Mouse (Mus musculus): ENCODE results near the gene Chmp1a. TPM values are rescaled to one million over a fixed set of nuclear protein-coding genes. Genes with fewer than 3 reads are reported as not detected.
"Not testable (repeated sequence)": the region's sequence is repeated elsewhere in the genome, so short reads cannot be mapped to it uniquely, and the experiment has no call there.

Chmp1a gene
- polyA plus RNA-seq (2015; fragmentation: Nextera tagmentation; extraction: Ambion mirVana): 138 and 147 TPM in 2 replicates

GRCm38 (mm10) chr8:123212321-123213117 lies at the start of gene Chmp1a, which contains the start of gene Spata33:
TSS of gene Chmp1a (minus strand) at chr8:123212763.
TSS of gene Spata33 (plus strand) at chr8:123212832.
- under 1% methylated on average over 62 of the region's 76 CpGs for WGBS
- Histone ChIP-seq H3K27me3 (ENCODE audit: control insufficient read depth, insufficient read depth, low read depth, low read length) (no peaks in the 10 kb centered on the region), H3K9me3 (ENCODE audit: control insufficient read depth, low read length) (no peaks in the 10 kb centered on the region), H3K9ac (ENCODE audit: low read length) (peak within 1 kb of the TSS; percentile 98), H3K27ac (ENCODE audit: low read length) (peak within 1 kb of the TSS; percentile 35), H3K36me3 (ENCODE audit: control insufficient read depth, insufficient read depth, low read length) (peaks cover 11% of the 10 kb centered on the region), H3K4me3 (ENCODE audit: low read length) (peak within 1 kb of the TSS; percentile 92), H3K4me1 (replicated peaks; ENCODE audit: control insufficient read depth, insufficient read depth, low read length) (peaks cover 13% of the 10 kb centered on the region), H3K4me2 (ENCODE audit: low read depth, low read length) (peak within 1 kb of the TSS; percentile 88)
- ATAC-seq (ENCODE audit: low read depth): peak; percentile 97

GRCm38 (mm10) chr8:123257593-123257992 lies 45.0 kb upstream of the Chmp1a start:
- ATAC-seq (ENCODE audit: low read depth); H3K4me3 ChIP-seq (ENCODE audit: low read length); H3K27me3 ChIP-seq (ENCODE audit: control insufficient read depth, insufficient read depth, low read depth, low read length); H3K9ac ChIP-seq (ENCODE audit: low read length); H3K27ac ChIP-seq (ENCODE audit: low read length); H3K9me3 ChIP-seq (ENCODE audit: control insufficient read depth, low read length); H3K4me2 ChIP-seq (ENCODE audit: low read depth, low read length): not testable (repeated sequence)
- 88% methylated on average over 8 of the region's 8 CpGs for WGBS
- peaks cover 25% of the 10 kb centered on the region for H3K36me3 ChIP-seq (ENCODE audit: control insufficient read depth, insufficient read depth, low read length)
- H3K4me1 ChIP-seq (replicated peaks; ENCODE audit: control insufficient read depth, insufficient read depth, low read length): peaks cover 18% of the 10 kb centered on the region

- Histone ChIP-seq H3K36me3 (ENCODE audit: control insufficient read depth, insufficient read depth, low read length) (peaks cover 23% of the 10 kb centered on the region), H3K4me3 (ENCODE audit: low read length) (no peak overlapping the region), H3K27ac (ENCODE audit: low read length) (no peak overlapping the region), H3K4me2 (ENCODE audit: low read depth, low read length) (no peak overlapping the region), H3K9ac (ENCODE audit: low read length) (no peak overlapping the region), H3K4me1 (replicated peaks; ENCODE audit: control insufficient read depth, insufficient read depth, low read length) (peaks cover 19% of the 10 kb centered on the region), H3K9me3 (ENCODE audit: control insufficient read depth, low read length) (no peaks in the 10 kb centered on the region), H3K27me3 (ENCODE audit: control insufficient read depth, insufficient read depth, low read depth, low read length) (no peaks in the 10 kb centered on the region)
- 88% methylated on average over 3 of the region's 3 CpGs for WGBS
- ATAC-seq (ENCODE audit: low read depth): no peak
Observed at GRCm38 (mm10) chr8:123257114-123257513, 44.6 kb upstream of the Chmp1a start.

- no peak for ATAC-seq (ENCODE audit: low read depth)
- Histone ChIP-seq H3K27ac (ENCODE audit: low read length) (no peak overlapping the region), H3K36me3 (ENCODE audit: control insufficient read depth, insufficient read depth, low read length) (peaks cover 16% of the 10 kb centered on the region), H3K9ac (ENCODE audit: low read length) (peak overlapping the region; percentile 99), H3K27me3 (ENCODE audit: control insufficient read depth, insufficient read depth, low read depth, low read length) (no peaks in the 10 kb centered on the region), H3K9me3 (ENCODE audit: control insufficient read depth, low read length) (no peaks in the 10 kb centered on the region), H3K4me1 (replicated peaks; ENCODE audit: control insufficient read depth, insufficient read depth, low read length) (peaks cover 19% of the 10 kb centered on the region), H3K4me3 (ENCODE audit: low read length) (peak overlapping the region; percentile 97), H3K4me2 (ENCODE audit: low read depth, low read length) (peak overlapping the region; percentile 90)
- 62% methylated on average over 6 of the region's 6 CpGs for whole genome bisulfite sequencing
Observed at GRCm38 (mm10) chr8:123255170-123255569, 42.6 kb upstream of the Chmp1a start.

- peaks cover 12% of the 10 kb centered on the region for H3K36me3 ChIP-seq (ENCODE audit: control insufficient read depth, insufficient read depth, low read length)
- peak within 1 kb of the TSS; percentile 90 for H3K4me2 ChIP-seq (ENCODE audit: low read depth, low read length)
- H3K27ac ChIP-seq (ENCODE audit: low read length): peak within 1 kb of the TSS; percentile 76
- peaks cover 19% of the 10 kb centered on the region for H3K4me1 ChIP-seq (replicated peaks; ENCODE audit: control insufficient read depth, insufficient read depth, low read length)
- WGBS: 0% methylated on average over 87 of the region's 99 CpGs
- H3K27me3 ChIP-seq (ENCODE audit: control insufficient read depth, insufficient read depth, low read depth, low read length): no peaks in the 10 kb centered on the region
- peak within 1 kb of the TSS; percentile 99 for H3K9ac ChIP-seq (ENCODE audit: low read length)
- peak within 1 kb of the TSS; percentile 97 for H3K4me3 ChIP-seq (ENCODE audit: low read length)
- peak; percentile 98 for ATAC-seq (ENCODE audit: low read depth)
- no peaks in the 10 kb centered on the region for H3K9me3 ChIP-seq (ENCODE audit: control insufficient read depth, low read length)
Observed at GRCm38 (mm10) chr8:123254099-123254885, 41.7 kb upstream of the Chmp1a start, which contains the start of the genes Zfp276 and Vps9d1. TSS of gene Zfp276 (plus strand) at chr8:123254195. TSS of gene Vps9d1 (minus strand) at chr8:123254348.

GRCm38 (mm10) chr8:123253451-123254098 lies 41.0 kb upstream of the Chmp1a start:
- Histone ChIP-seq H3K9me3 (ENCODE audit: control insufficient read depth, low read length) (no peaks in the 10 kb centered on the region), H3K36me3 (ENCODE audit: control insufficient read depth, insufficient read depth, low read length) (peaks cover 8% of the 10 kb centered on the region), H3K27me3 (ENCODE audit: control insufficient read depth, insufficient read depth, low read depth, low read length) (no peaks in the 10 kb centered on the region), H3K4me2 (ENCODE audit: low read depth, low read length) (peak overlapping the region; percentile 90), H3K4me3 (ENCODE audit: low read length) (peak overlapping the region; percentile 97), H3K9ac (ENCODE audit: low read length) (peak overlapping the region; percentile 99), H3K4me1 (replicated peaks; ENCODE audit: control insufficient read depth, insufficient read depth, low read length) (peaks cover 19% of the 10 kb centered on the region), H3K27ac (ENCODE audit: low read length) (peak overlapping the region; percentile 70)
- WGBS: 1% methylated on average over 34 of the region's 40 CpGs
- ATAC-seq (ENCODE audit: low read depth): peak; percentile 50

- Histone ChIP-seq H3K4me3 (ENCODE audit: low read length) (peak overlapping the region; percentile 97), H3K27me3 (ENCODE audit: control insufficient read depth, insufficient read depth, low read depth, low read length) (no peaks in the 10 kb centered on the region), H3K9me3 (ENCODE audit: control insufficient read depth, low read length) (no peaks in the 10 kb centered on the region), H3K4me2 (ENCODE audit: low read depth, low read length) (peak overlapping the region; percentile 90), H3K27ac (ENCODE audit: low read length) (no peak overlapping the region), H3K9ac (ENCODE audit: low read length) (peak overlapping the region; percentile 99; the same call in 1 of the 2 replicates), H3K36me3 (ENCODE audit: control insufficient read depth, insufficient read depth, low read length) (peaks cover 12% of the 10 kb centered on the region), H3K4me1 (replicated peaks; ENCODE audit: control insufficient read depth, insufficient read depth, low read length) (peaks cover 19% of the 10 kb centered on the region)
- no peak for ATAC-seq (ENCODE audit: low read depth)
- 39% methylated on average over 4 of the region's 4 CpGs for WGBS
Observed at GRCm38 (mm10) chr8:123252925-123253324, 40.4 kb upstream of the Chmp1a start.

- Histone ChIP-seq H3K27ac (ENCODE audit: low read length) (no peak overlapping the region), H3K4me1 (replicated peaks; ENCODE audit: control insufficient read depth, insufficient read depth, low read length) (peaks cover 19% of the 10 kb centered on the region), H3K9ac (ENCODE audit: low read length) (no peak overlapping the region), H3K36me3 (ENCODE audit: control insufficient read depth, insufficient read depth, low read length) (peaks cover 17% of the 10 kb centered on the region), H3K27me3 (ENCODE audit: control insufficient read depth, insufficient read depth, low read depth, low read length) (no peaks in the 10 kb centered on the region), H3K9me3 (ENCODE audit: control insufficient read depth, low read length) (no peaks in the 10 kb centered on the region), H3K4me2 (ENCODE audit: low read depth, low read length) (no peak overlapping the region), H3K4me3 (ENCODE audit: low read length) (no peak overlapping the region)
- no peak for ATAC-seq (ENCODE audit: low read depth)
- WGBS: 96% methylated on average over 5 of the region's 5 CpGs
Observed at GRCm38 (mm10) chr8:123250940-123251339, 38.4 kb upstream of the Chmp1a start.

All from lung, embryonic 16.5 days (tissue).